Mouse (Mus musculus) bone marrow, adult 2 months (tissue): Measurements from ENCODE around the gene Bcas3.

Source experiments
- CTCF ChIP-seq: fragments of 200-500 bp; IDR thresholded peaks from 2 replicates; pipeline ENCODE4 v1.5.1; 2011; ENCODE audit warnings: low read length, control low read depth; ENCODE audit not compliant: control insufficient read depth, insufficient read depth
- POLR2A ChIP-seq: fragments of 200-500 bp; IDR thresholded peaks from 2 replicates; pipeline ENCODE4 v1.6.1; 2011; ENCODE audit warnings: low read depth, mild to moderate bottlenecking, control low read depth, low read length, borderline replicate concordance; ENCODE audit not compliant: control insufficient read depth

DNA sequence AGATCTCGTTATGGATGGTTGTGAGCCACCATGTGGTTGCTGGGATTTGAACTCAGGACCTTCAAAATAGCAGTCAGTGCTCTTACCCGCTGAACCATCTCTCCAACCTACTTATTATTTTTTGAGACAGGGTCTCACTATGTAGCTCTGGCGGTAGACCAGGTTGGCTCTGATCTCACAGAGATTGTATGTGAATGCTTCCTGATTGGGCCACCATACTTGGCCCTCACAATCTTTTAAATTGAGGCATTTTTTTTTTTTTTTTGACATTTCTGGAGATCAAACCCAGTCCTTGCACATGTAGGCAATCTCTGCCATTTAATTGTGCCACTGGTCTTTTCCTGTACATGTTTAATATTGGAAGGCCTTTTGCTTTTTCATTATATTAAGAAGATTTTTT lies 24.2 kb upstream of the Bcas3 start:
- TF ChIP-seq CTCF (no peak), POLR2A (no peak)
